Mouse (Mus musculus): ENCODE measurements around the gene Eno3.

DNA sequence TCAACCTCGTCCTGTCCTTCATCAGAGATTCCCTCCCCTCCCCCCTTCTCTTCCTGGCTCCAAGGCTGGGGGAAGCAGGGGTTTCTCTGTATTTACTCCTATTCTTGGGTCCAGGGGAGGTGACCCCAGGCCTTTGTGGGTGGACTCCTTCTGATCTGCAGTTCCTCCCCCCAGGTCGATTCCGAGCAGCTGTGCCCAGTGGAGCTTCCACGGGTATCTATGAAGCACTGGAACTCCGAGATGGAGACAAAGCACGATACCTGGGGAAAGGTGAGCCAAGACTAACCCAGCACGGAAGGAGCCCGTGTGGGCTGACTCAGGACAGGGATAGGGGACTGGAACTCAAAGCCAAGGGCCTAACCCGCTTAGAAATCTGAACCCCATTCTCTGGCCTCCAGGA is 989 bp downstream of the Eno3 start:
- no peak for TF ChIP-seq POLR2A (IDR thresholded peaks at IDR 0.05; ENCODE audit: control insufficient read depth, extremely low read depth, insufficient read depth, low read length, poor library complexity)
- TF ChIP-seq CTCF (IDR thresholded peaks at IDR 0.05; ENCODE audit: borderline replicate concordance, control insufficient read depth, extremely low read depth, insufficient read depth, low read length, poor library complexity) = no peak

Measured in thymus, adult 2 months (tissue).